Mouse (Mus musculus): ENCODE data around the gene Scrn3. TPM values are rescaled to one million over a fixed set of nuclear protein-coding genes. Genes with fewer than 3 reads are reported as not detected.

Scrn3 gene
- total RNA-seq, 2 experiments from 2014 or later, result 26.1 to 33.9 TPM

GRCm38 (mm10) chr2:73274119-73274920 lies 38.1 kb upstream of the Scrn3 start:
- peak; percentile 31 to 71 for DNase-seq

- no peak for DNase-seq
Measured at GRCm38 (mm10) chr2:73275261-73276040, 37.0 kb upstream of the Scrn3 start.

GRCm38 (mm10) chr2:73276141-73276571 lies 36.2 kb upstream of the Scrn3 start:
- DNase-seq, result peak in 1 of 2 experiments; percentile 59

GRCm38 (mm10) chr2:73277021-73277708 lies 35.2 kb upstream of the Scrn3 start:
- peak in 1 of 2 experiments; percentile 56 for DNase-seq

GRCm38 (mm10) chr2:73277709-73278075 lies 34.7 kb upstream of the Scrn3 start:
- DNase-seq, result peak in 1 of 2 experiments; percentile 52

- DNase-seq, result peak; percentile 84 to 92
Measured at GRCm38 (mm10) chr2:73278131-73278854, 34.1 kb upstream of the Scrn3 start.

GRCm38 (mm10) chr2:73278869-73279268 lies 33.5 kb upstream of the Scrn3 start:
- DNase-seq, result no peak

GRCm38 (mm10) chr2:73279271-73280038 lies 32.9 kb upstream of the Scrn3 start:
- peak in 1 of 2 experiments; percentile 28 for DNase-seq

- peak in 1 of 2 experiments; percentile 29 for DNase-seq
Measured at GRCm38 (mm10) chr2:73280356-73281047, 31.9 kb upstream of the Scrn3 start.

GRCm38 (mm10) chr2:73281048-73281661 lies 31.2 kb upstream of the Scrn3 start:
- DNase-seq, result peak in 1 of 2 experiments; percentile 23

- no peak for DNase-seq
Measured at GRCm38 (mm10) chr2:73281707-73282106, 30.7 kb upstream of the Scrn3 start.

GRCm38 (mm10) chr2:73285630-73286029 lies 26.8 kb upstream of the Scrn3 start:
- no peak for DNase-seq

- DNase-seq, result no peak
Measured at GRCm38 (mm10) chr2:73291130-73291529, 21.3 kb upstream of the Scrn3 start.

- no peak for DNase-seq
Measured at GRCm38 (mm10) chr2:73295023-73295422, 17.4 kb upstream of the Scrn3 start.

GRCm38 (mm10) chr2:73298154-73298553 lies 14.2 kb upstream of the Scrn3 start:
- no peak for DNase-seq

GRCm38 (mm10) chr2:73298841-73299240 lies 13.6 kb upstream of the Scrn3 start:
- no peak for DNase-seq

- no peak for DNase-seq
Measured at GRCm38 (mm10) chr2:73301979-73302378, 10.4 kb upstream of the Scrn3 start.

GRCm38 (mm10) chr2:73302722-73303121 lies 9.7 kb upstream of the Scrn3 start:
- no peak for DNase-seq

GRCm38 (mm10) chr2:73304506-73304905 lies 7.9 kb upstream of the Scrn3 start:
- no peak for DNase-seq

- no peak for DNase-seq
Measured at GRCm38 (mm10) chr2:73306006-73306405, 6.4 kb upstream of the Scrn3 start.

Data from heart, adult 18-20 months (tissue).